Mouse (Mus musculus) forebrain, embryonic 11.5 days (tissue): ENCODE results near the gene Hipk2. TPM values are rescaled to one million over a fixed set of nuclear protein-coding genes. Genes with fewer than 3 reads are reported as not detected.

Source experiments
- polyA plus RNA-seq: library from polyadenylated mRNA; unstranded; fragments of >200 nt; fragmentation: Nextera tagmentation; extraction: Ambion mirVana; gene quantifications from 2 replicates; pipeline ENCODE4 v1.2.1, GENCODE M21; 2014

Hipk2 gene
- polyA plus RNA-seq, 1 experiment from 2014 or later = 31.0 TPM

Other genes starting within 250 kb of the Hipk2 start
- gene Klrg2, start 238.9 kb downstream of the Hipk2 start, polyA plus RNA-seq = 0.15 TPM in 1 of 2 replicates, not detected in the other
- gene Clec2l, start 213.1 kb downstream of the Hipk2 start, polyA plus RNA-seq = 0.95 and 1.9 TPM in 2 replicates
- gene Tbxas1, start 761 bp downstream of the Hipk2 start, polyA plus RNA-seq = 1.4 and 1.5 TPM in 2 replicates
- gene Parp12, start 242.2 kb upstream of the Hipk2 start, polyA plus RNA-seq = 2.6 and 3.1 TPM in 2 replicates